Mouse (Mus musculus) heart, postnatal 0 days (tissue): ENCODE data around the gene F2rl3.

ENCODE experiments used
- CTCF ChIP-seq: IDR thresholded peaks from 2 replicates; pipeline ENCODE4 v1.5.1; 2016; ENCODE audit warnings: antibody characterized with exemption, control low read depth, low read depth
- EP300 ChIP-seq: IDR thresholded peaks from 2 replicates; pipeline ENCODE4 v1.6.1; 2016; ENCODE audit warnings: antibody characterized with exemption, low read depth

- no peak for TF ChIP-seq EP300
- 0 out of 2 replicates have a peak, but pooled peaks have one; percentile 14 for TF ChIP-seq CTCF
Measured at GRCm38 (mm10) chr8:72812690-72813089, 51.0 kb downstream of the F2rl3 start.
